Mouse (Mus musculus) E14TG2a.4 (cell line): ENCODE results near the gene Acsf3.

Source experiments
- CTCF ChIP-seq: conservative IDR thresholded peaks from 2 replicates; pipeline ENCODE4 v1.5.1; 2014; ENCODE audit warnings: low read length
- NANOG ChIP-seq: IDR thresholded peaks from 2 replicates; pipeline ENCODE4 v1.6.1; 2014; ENCODE audit warnings: borderline replicate concordance, low read length, mixed read lengths
- POU5F1 ChIP-seq: IDR thresholded peaks from 2 replicates; pipeline ENCODE4 v1.6.1; 2014; ENCODE audit warnings: low read length, borderline replicate concordance

GRCm38 (mm10) chr8:122836199-122836598, 60.9 kb downstream of the Acsf3 start:
- TF ChIP-seq CTCF (no peak), POU5F1 (no peak), NANOG (no peak)
